Mouse (Mus musculus): ENCODE results near the gene Ankmy1. TPM values are rescaled to one million over a fixed set of nuclear protein-coding genes. Genes with fewer than 3 reads are reported as not detected.

Ankmy1 gene
- polyA plus RNA-seq, 1 experiment from 2014 or later, result 0.10 TPM

- WGBS (ENCODE audit: missing documents), result 80% methylated on average over 3 of the region's 3 CpGs
- H3K79me2 ChIP-seq (ENCODE audit: inconsistent target), result no peaks in the 10 kb centered on the region
- no peak overlapping the region for H3K4me3 ChIP-seq (ENCODE audit: inconsistent target)
- H3K36me3 ChIP-seq (ENCODE audit: inconsistent target), result no peaks in the 10 kb centered on the region
- H3K27ac ChIP-seq, result no peak overlapping the region
Observed at GRCm38 (mm10) chr1:92874011-92874410, 28.7 kb downstream of the Ankmy1 start.

- WGBS (ENCODE audit: missing documents), result 88% methylated on average over 7 of the region's 7 CpGs
- H3K27ac ChIP-seq, result no peak overlapping the region
- H3K4me3 ChIP-seq (ENCODE audit: inconsistent target), result no peak overlapping the region
- H3K36me3 ChIP-seq (ENCODE audit: inconsistent target), result no peaks in the 10 kb centered on the region
- H3K79me2 ChIP-seq (ENCODE audit: inconsistent target), result no peaks in the 10 kb centered on the region
Observed at GRCm38 (mm10) chr1:92872666-92873065, 30.0 kb downstream of the Ankmy1 start.

- WGBS (ENCODE audit: missing documents), result 89% methylated on average over 2 of the region's 2 CpGs
- no peaks in the 10 kb centered on the region for H3K79me2 ChIP-seq (ENCODE audit: inconsistent target)
- H3K4me3 ChIP-seq (ENCODE audit: inconsistent target), result no peak overlapping the region
- H3K27ac ChIP-seq, result no peak overlapping the region
- H3K36me3 ChIP-seq (ENCODE audit: inconsistent target), result no peaks in the 10 kb centered on the region
Observed at GRCm38 (mm10) chr1:92869985-92870384, 32.7 kb downstream of the Ankmy1 start.

GRCm38 (mm10) chr1:92866170-92866569 is 36.5 kb downstream of the Ankmy1 start:
- H3K79me2 ChIP-seq (ENCODE audit: inconsistent target), result no peaks in the 10 kb centered on the region
- H3K36me3 ChIP-seq (ENCODE audit: inconsistent target), result no peaks in the 10 kb centered on the region
- no peak overlapping the region for H3K27ac ChIP-seq
- 54% methylated on average over 2 of the region's 2 CpGs for WGBS (ENCODE audit: missing documents)
- no peak overlapping the region for H3K4me3 ChIP-seq (ENCODE audit: inconsistent target)

- Histone ChIP-seq H3K79me2 (ENCODE audit: inconsistent target) (no peaks in the 10 kb centered on the region), H3K36me3 (ENCODE audit: inconsistent target) (no peaks in the 10 kb centered on the region), H3K4me3 (ENCODE audit: inconsistent target) (no peak overlapping the region), H3K27ac (no peak overlapping the region)
- 90% methylated on average over 4 of the region's 4 CpGs for WGBS (ENCODE audit: missing documents)
Observed at GRCm38 (mm10) chr1:92863268-92863667, 39.4 kb downstream of the Ankmy1 start.

GRCm38 (mm10) chr1:92861503-92861902 is 41.2 kb downstream of the Ankmy1 start:
- Histone ChIP-seq H3K4me3 (ENCODE audit: inconsistent target) (no peak overlapping the region), H3K36me3 (ENCODE audit: inconsistent target) (no peaks in the 10 kb centered on the region), H3K27ac (no peak overlapping the region), H3K79me2 (ENCODE audit: inconsistent target) (no peaks in the 10 kb centered on the region)
- WGBS (ENCODE audit: missing documents), result 78% methylated on average over 6 of the region's 6 CpGs

- Histone ChIP-seq H3K36me3 (ENCODE audit: inconsistent target) (no peaks in the 10 kb centered on the region), H3K79me2 (ENCODE audit: inconsistent target) (no peaks in the 10 kb centered on the region), H3K27ac (no peak overlapping the region), H3K4me3 (ENCODE audit: inconsistent target) (no peak overlapping the region)
- 90% methylated on average over 2 of the region's 2 CpGs for WGBS (ENCODE audit: missing documents)
Observed at GRCm38 (mm10) chr1:92852450-92852849, 50.3 kb downstream of the Ankmy1 start.

GRCm38 (mm10) chr1:92849938-92850574 is 52.6 kb downstream of the Ankmy1 start:
- Histone ChIP-seq H3K4me3 (ENCODE audit: inconsistent target) (no peak overlapping the region), H3K79me2 (ENCODE audit: inconsistent target) (no peaks in the 10 kb centered on the region), H3K36me3 (ENCODE audit: inconsistent target) (no peaks in the 10 kb centered on the region), H3K27ac (no peak overlapping the region)
- 20% methylated on average over 13 of the region's 13 CpGs for WGBS (ENCODE audit: missing documents)

- Histone ChIP-seq H3K79me2 (ENCODE audit: inconsistent target) (no peaks in the 10 kb centered on the region), H3K4me3 (ENCODE audit: inconsistent target) (no peak overlapping the region), H3K27ac (no peak overlapping the region), H3K36me3 (ENCODE audit: inconsistent target) (no peaks in the 10 kb centered on the region)
- 49% methylated on average over 2 of the region's 2 CpGs for WGBS (ENCODE audit: missing documents)
Observed at GRCm38 (mm10) chr1:92849491-92849890, 53.2 kb downstream of the Ankmy1 start.

GRCm38 (mm10) chr1:92847873-92848839 is 54.5 kb downstream of the Ankmy1 start:
- WGBS (ENCODE audit: missing documents), result 37% methylated on average over 34 of the region's 41 CpGs
- H3K36me3 ChIP-seq (ENCODE audit: inconsistent target), result no peaks in the 10 kb centered on the region
- no peak overlapping the region for H3K4me3 ChIP-seq (ENCODE audit: inconsistent target)
- no peak overlapping the region for H3K27ac ChIP-seq
- no peaks in the 10 kb centered on the region for H3K79me2 ChIP-seq (ENCODE audit: inconsistent target)

GRCm38 (mm10) chr1:92845889-92846288 is 56.8 kb downstream of the Ankmy1 start:
- H3K27ac ChIP-seq, result no peak overlapping the region
- 88% methylated on average over 7 of the region's 7 CpGs for WGBS (ENCODE audit: missing documents)

GRCm38 (mm10) chr1:92841427-92841826 is 61.3 kb downstream of the Ankmy1 start:
- H3K79me2 ChIP-seq (ENCODE audit: inconsistent target), result no peaks in the 10 kb centered on the region

More at GRCm38 (mm10) chr1:92845889-92846288, 56.8 kb downstream of the Ankmy1 start:
- Histone ChIP-seq H3K4me3 (ENCODE audit: inconsistent target) (no peak overlapping the region), H3K79me2 (ENCODE audit: inconsistent target) (no peaks in the 10 kb centered on the region), H3K36me3 (ENCODE audit: inconsistent target) (no peaks in the 10 kb centered on the region)

GRCm38 (mm10) chr1:92840231-92840890 is 62.3 kb downstream of the Ankmy1 start:
- no peak overlapping the region for H3K27ac ChIP-seq
- H3K4me3 ChIP-seq (ENCODE audit: inconsistent target), result no peak overlapping the region
- WGBS (ENCODE audit: missing documents), result 86% methylated on average over 8 of the region's 8 CpGs
- H3K79me2 ChIP-seq (ENCODE audit: inconsistent target), result no peaks in the 10 kb centered on the region
- no peaks in the 10 kb centered on the region for H3K36me3 ChIP-seq (ENCODE audit: inconsistent target)

More at GRCm38 (mm10) chr1:92841427-92841826, 61.3 kb downstream of the Ankmy1 start:
- Histone ChIP-seq H3K4me3 (ENCODE audit: inconsistent target) (no peak overlapping the region), H3K27ac (no peak overlapping the region), H3K36me3 (ENCODE audit: inconsistent target) (no peaks in the 10 kb centered on the region)
- 51% methylated on average over 3 of the region's 3 CpGs for WGBS (ENCODE audit: missing documents)

- H3K4me3 ChIP-seq (ENCODE audit: inconsistent target), result no peak overlapping the region
- no peak overlapping the region for H3K27ac ChIP-seq
- no peaks in the 10 kb centered on the region for H3K36me3 ChIP-seq (ENCODE audit: inconsistent target)
- no peaks in the 10 kb centered on the region for H3K79me2 ChIP-seq (ENCODE audit: inconsistent target)
- 90% methylated on average over 7 of the region's 7 CpGs for WGBS (ENCODE audit: missing documents)
Observed at GRCm38 (mm10) chr1:92839211-92839610, 63.5 kb downstream of the Ankmy1 start.
